ENCODE assay signal across 10 mouse cellular contexts in the genomic region with DNA sequence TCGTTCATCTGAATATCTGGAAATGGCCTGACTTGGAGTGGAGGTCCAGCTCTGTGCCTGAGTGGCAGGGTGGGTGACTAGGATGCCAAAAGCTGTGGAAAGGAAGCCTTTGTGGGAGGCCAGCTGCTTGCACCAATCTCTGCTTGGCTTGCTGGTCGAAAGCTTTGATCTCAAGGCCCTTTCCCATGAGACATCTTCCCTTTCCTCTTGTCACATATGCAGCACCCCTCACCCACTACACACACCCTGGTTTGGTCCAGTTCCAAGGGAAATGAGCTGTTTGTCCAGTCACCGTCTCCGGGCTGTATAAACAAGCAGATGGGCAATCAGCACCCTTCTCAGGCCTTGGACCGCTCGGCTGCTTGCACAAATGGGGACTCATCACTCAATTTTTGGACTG.
DNase-seq lines count a peak whose midpoint lies in the region; ATAC-seq and TF ChIP-seq lines count a peak whose summit lies in the region.
"Had no signal": no experiment of that assay in that cellular context is flagged by ENCODE, and none has a peak within 500 bp of the region (broad histone marks: within the 10 kb centered on the region; RNA-seq: fewer than 3 reads in every experiment).

No protein-coding gene starts in this region.

- no peaks in the 10 kb centered on the region for H3K79me2 ChIP-seq in myocyte (ENCODE audit: control insufficient read depth, insufficient read depth)

- no peaks in the 10 kb centered on the region for H3K27me3 ChIP-seq in myocyte (ENCODE audit: control insufficient read depth, insufficient read depth, insufficient read length)
- H3K27me3 ChIP-seq: heart, embryonic 13.5 days; liver, embryonic 13.5 days had no signal

- H3K4me3 ChIP-seq in myocyte, result no peak overlapping the region
- H3K4me3 ChIP-seq: heart, embryonic 13.5 days; liver, embryonic 13.5 days had no signal

- 0 out of 2 replicates have a peak, but pooled peaks have one; percentile 32 for ATAC-seq in frontal cortex, adult (ENCODE audit: low TSS enrichment)

- no peak for DNase-seq in frontal cortex, adult 2 months (ENCODE audit: extremely low spot score in 1 of 2, low spot score in 1 of 2)
- peak; percentile 15 for DNase-seq in ovary, adult 18-20 months (ENCODE audit: low spot score)
- no peak for DNase-seq in ovary, postnatal 14 days (ENCODE audit: low spot score)
- peak; percentile 10 to 12 for DNase-seq in heart, postnatal 14 days
- DNase-seq in frontal cortex, postnatal 10 days (ENCODE audit: low spot score in 2 of 2), result no peak
- DNase-seq in gastrocnemius, adult 8-10 months (ENCODE audit: low spot score in 2 of 2), result no peak
- DNase-seq: liver, embryonic 13.5 days had no signal

- no peak for TF ChIP-seq POLR2A in myocyte (IDR thresholded peaks at IDR 0.05; ENCODE audit: insufficient read length, low read depth)

- no peaks in the 10 kb centered on the region for H3K36me3 ChIP-seq in myocyte (ENCODE audit: control insufficient read depth, insufficient read depth)
- H3K36me3 ChIP-seq: heart, embryonic 13.5 days; liver, embryonic 13.5 days had no signal

- intact Hi-C loops in heart, postnatal 14 days (cut with DNase I), result no loop called here

- H3ac ChIP-seq in myocyte (ENCODE audit: control insufficient read depth, insufficient read length), result no peak overlapping the region

- peak overlapping the region; percentile 71 for H3K4me2 ChIP-seq in myocyte (ENCODE audit: low read depth)
- H3K4me2 ChIP-seq: heart, embryonic 13.5 days; liver, embryonic 13.5 days had no signal

TF ChIP-seq in myocyte, 11 proteins besides CTCF, POLR2A, EP300 and RAD21:
- peak in 2 of 3 experiments; percentile 52 to 59 for TF ChIP-seq MYOD1 (IDR thresholded peaks at IDR 0.05; ENCODE audit: control insufficient read depth in 1 of 3, insufficient read length in 2 of 3, low read depth in 2 of 3)
- no peak for TF ChIP-seq TCF12 (IDR thresholded peaks at IDR 0.05; ENCODE audit: insufficient read depth, poor library complexity, severe bottlenecking)
TF ChIP-seq in myocyte: peak in this region for 1.

Comparison
In these comparisons a context has a peak if more than half of its experiments do, and no peak if none do; other contexts are left out.
1. DNase-seq: peak in ovary, adult 18-20 months (single experiment) and heart, postnatal 14 days (2 of 2); none in frontal cortex, adult 2 months (0 of 2), ovary, postnatal 14 days (single experiment), frontal cortex, postnatal 10 days (0 of 2) and gastrocnemius, adult 8-10 months (0 of 2).